Mouse (Mus musculus) WW6 (cell line): Measurements from ENCODE around the gene Nfix.
A peak's percentile ranks its signal among the peaks of the same experiment; 100 is the strongest.

ENCODE experiments used
- DNase-seq: peaks from one replicate; pipeline ENCODE4 v3.0.0-alpha.2; 2013; ENCODE audit warnings: low read depth, low spot score

Gene Nfix

DNA sequence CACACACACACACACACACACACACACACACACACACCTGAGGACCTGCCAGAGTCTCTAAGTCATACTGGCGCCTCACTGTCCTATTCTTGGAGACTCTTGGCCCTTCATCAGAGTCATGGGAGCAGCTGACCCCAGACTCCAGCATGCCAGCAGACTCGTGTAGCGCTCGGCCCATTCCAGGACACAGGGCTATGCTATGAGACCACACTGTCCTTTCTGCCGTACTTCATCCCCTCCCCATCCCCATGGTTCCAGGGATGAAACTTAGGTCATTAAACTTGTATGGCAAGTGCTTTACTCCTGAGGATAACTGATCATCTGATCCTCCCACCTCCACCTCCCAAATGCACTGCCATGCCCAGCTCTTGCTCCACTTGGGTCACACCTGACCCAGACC is 81.7 kb downstream of the Nfix start:
- no peak for DNase-seq

DNA sequence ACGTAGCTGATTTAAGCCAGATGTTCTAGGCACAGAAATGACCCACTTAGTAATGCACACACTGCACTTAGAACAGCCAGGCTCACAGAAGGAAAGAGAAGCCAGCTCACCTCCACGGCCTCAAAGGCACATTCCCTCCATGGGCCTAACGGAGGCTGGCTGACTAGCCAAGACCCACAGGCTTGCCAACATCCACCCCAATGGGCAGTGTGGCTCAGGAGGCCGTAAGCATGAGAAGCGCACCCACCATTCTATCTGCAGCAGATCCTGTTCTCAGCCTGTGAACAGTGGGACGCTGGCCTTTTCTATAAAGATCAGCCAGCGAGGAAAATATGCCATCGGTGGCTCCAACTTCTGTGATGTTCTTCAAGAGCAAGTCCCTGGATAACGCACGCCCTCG is 83.4 kb downstream of the Nfix start:
- no peak for DNase-seq

DNA sequence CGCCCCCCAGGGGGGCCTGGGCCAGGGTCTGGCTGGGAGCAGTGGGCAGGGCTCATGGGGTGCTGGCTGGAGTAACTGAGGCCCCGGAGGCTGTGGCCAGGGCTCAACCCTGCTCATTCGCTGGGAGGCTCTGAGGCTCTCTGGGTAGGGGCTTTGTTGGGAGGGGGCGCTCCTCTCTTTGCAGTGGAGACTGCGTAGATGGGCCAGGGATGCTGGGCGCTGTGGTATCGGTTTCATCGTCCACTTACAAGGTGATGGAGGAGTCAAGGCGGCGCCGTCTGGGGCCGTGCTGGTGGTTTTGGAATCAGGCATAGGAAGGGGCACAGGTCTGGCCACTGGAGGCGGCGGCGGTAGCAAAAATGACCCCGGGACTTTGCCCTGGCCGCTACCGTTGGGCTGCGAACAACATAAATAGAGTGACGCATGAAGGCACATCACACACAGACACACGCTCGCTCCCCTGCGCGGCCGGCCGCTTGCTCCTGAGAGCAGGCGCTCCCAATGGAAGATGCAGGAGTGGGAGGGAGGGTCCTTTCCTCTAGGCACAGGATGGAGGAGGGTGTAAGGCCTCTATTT is 84.2 kb downstream of the Nfix start:
- DNase-seq: no peak

DNA sequence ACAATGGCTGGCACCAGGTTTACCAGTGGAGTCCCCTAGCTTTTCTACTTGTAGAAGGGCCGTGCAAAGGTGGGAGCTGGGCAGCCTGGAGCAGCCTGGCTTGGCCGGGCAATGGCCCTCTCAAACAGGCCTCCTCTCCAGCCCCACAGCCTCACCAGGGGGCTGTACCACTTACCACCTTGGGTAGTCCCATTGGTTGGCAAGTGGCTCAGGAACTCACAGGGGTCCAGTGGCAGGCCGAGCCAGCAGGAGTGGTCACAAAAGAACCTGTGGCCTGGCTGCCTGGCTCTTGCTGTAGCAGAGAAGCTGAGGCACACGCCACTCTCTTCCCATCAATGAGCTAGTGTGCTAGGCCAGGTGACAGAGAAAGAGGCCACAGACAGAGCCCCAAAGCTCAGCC is 86.0 kb downstream of the Nfix start:
- DNase-seq: no peak

DNA sequence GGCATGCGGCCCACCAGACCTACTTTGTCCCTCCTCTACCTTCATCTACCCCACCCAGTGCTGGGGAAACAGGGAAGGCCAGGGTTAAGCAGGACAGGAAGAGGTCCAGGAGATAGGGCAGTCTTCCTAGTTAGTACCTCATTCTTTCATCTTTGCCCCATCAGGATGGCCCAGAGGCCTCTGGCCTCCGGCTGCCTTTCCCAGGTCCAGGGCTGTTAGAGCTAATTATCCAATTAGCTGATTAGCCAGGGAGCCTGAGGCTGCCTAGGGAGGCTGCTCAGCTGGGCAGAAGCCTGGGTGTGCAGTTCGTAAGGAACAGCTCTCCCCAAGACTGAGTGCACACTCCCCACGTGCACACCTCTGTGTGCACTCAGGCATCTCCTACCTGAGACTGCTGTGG is 86.8 kb downstream of the Nfix start:
- no peak for DNase-seq

DNA sequence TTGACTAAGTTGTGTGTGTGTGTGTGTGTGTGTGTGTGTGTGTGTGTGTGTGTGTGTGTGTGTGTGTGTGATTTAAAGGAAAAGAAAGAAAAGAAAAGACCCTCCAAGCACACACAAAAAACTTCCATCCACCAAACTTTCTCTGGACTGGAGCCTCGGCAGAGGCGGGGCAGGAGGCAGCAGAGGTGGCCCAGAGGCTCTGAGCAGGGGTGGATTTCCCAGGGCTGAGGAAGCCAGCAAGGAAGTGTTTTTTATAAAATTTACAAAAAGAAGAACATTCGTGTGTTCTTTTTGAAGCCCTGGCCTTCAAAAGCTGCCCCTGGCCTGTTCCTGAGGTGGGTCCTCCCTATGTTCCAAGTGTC is 87.4 kb downstream of the Nfix start:
- no peak for DNase-seq

DNA sequence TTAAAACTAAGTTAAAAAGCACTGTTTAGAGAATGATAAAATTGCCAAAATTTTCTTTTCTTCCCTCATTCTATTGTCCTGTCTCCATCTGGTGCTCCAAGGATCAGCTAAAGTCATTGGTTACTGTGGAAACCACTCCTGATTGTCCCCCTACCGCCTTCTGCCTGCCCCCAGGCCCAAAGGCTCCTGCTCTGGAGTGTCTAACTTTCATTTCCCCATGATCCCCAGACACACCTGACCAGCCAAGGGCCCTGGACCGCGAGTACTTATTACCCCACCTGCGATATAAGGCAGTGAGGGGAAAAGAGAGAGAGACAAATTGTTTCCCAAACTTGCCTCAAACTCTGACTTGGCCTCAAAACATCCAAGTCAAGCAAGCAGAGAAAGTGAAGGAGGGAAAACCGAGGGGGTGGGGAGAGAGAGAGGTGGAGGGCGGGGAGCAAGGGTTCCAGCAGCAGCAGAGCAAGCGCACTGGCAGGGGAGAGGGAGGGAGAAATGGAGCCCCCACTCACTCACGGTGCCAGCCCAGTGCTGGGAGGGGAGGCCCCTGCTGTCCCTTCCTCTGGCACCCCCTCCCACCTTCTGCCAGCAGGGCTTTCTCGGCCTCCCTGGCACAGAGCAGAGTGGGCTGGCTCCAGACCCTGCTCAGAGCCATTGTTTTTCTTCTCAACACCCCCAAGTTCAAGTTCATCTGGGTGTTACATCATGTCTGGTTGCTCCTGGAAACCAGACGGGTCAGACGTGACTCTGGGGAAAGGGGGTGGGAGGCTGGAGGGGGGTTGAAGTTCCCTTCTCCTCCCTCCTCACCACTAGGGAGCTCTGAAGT is 88.0 kb downstream of the Nfix start:
- DNase-seq: no peak

DNA sequence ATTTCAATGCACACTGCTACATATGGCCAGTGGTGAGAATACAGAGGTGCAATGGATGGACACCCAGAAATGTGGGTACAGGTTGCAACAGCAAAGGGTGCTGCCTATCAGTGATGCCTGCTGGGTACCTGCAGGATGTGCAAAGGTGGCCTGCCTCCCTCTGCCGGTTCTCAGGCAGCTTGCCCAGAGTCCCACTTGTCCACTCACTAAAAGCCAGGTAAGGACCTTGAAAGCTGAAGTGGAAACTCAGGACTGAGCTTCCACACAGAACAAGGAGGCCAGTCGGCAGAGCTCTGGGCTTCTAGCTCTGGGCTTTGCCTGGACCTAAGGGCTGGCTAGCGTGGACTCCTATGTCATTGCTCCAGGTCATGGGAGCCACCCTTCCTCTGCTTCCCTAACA is 88.8 kb downstream of the Nfix start:
- DNase-seq: no peak

DNA sequence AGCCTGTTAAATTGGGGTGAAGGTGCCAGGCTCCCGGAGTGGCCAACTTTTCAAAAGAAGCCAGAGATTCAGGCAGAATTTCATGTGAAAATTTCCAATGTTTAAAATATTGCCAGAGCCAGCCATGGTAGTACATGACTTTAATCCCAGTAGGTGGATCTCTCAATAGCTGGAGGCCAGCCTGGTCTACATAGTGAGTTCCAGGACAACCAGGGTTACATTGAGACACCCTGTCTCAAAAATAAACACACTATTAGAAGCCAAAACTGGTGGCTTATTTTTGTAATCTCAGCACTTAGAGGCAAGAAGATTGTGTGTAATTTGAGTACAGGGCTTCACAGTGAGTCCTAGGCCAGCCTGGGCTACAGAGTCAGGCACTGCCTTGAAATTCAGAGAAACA is 90.2 kb downstream of the Nfix start:
- no peak for DNase-seq

DNA sequence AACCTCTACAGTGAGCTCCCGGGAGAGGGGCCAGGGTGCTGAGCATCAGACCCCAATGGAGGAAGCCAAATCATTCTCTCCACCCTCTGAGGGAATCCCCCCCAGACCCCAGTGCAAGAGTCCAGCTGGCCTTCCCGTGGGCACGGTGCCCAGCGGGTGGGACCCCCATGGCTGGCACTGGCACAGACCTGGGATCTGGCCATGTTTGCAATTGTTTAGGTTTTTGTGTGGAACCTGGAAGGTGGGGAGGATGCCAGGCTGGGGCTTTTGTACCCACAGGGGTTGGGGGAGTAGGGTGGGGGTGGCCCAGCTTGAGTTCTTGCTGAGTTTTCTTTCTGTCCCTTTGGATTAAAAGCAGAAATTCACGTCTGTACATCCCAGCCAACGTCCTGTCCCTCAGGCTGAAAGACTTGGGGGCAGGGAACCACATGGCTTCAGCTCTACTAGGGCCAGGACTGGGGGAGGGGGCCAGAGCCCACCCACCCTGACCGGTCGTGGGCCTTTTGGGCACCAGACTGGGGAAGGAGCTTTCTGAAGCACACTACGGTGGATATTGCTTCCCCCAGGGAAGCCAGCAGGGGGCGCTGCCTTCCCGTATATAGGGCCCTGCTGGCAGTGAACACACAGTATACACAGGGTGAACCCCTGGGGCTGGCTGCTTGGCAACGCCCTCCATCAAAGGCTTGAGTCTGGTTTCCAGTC is 91.2 kb downstream of the Nfix start:
- DNase-seq: peak; percentile 86

DNA sequence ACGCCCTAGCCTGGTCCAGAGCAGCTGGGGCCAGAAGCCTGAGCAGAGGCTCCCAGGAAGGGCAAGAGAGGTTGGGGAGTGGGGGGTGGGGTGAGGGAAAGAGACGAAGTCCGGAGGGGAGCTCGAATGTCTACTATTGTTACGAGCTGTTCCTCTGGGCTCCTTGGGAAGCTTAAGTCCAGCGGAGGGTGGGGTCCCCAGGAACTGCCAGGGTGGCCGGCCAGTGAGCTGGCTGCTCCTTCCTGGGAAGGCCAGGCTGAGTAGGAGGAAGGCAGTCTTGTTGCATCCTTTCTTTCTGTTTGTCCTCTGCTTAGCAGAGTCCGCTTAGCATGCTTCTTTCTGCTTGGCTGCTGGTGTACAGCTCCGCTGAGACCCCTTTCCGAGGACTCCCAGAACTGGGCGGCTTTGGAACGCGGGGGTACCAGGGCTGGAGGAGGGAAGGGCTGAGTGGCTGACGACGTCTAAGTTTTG is 92.0 kb downstream of the Nfix start:
- DNase-seq: no peak

DNA sequence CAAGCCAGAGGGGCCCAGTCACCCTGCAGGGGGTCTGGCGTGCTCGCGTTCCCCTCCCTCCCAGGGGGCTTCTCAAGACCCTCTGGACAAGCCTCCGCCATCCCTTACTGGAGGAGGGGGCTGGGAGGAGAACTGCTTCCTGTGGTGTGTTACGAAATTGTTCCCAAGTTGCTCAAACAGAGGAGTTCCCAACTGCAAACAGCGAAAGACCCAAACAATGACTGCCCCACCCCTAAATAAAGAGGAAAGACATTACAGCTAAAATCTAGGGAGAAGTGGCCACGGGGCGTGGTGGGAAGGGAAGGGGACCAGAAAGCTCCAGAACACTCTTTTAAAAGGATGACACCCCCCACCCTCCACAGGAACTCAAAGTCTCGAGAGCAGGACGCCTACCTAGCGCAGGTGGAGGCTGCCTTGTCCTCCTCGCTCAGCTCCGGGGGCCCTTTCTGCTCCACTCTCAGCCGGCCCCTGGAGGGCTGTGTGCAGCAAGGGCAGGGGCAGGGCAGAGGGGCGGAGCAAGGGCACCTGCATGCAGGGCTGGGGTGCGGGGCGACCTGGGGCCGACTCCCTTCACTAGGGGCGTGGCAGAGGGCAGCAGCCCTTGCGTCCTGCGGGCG is 92.8 kb downstream of the Nfix start:
- no peak for DNase-seq

DNA sequence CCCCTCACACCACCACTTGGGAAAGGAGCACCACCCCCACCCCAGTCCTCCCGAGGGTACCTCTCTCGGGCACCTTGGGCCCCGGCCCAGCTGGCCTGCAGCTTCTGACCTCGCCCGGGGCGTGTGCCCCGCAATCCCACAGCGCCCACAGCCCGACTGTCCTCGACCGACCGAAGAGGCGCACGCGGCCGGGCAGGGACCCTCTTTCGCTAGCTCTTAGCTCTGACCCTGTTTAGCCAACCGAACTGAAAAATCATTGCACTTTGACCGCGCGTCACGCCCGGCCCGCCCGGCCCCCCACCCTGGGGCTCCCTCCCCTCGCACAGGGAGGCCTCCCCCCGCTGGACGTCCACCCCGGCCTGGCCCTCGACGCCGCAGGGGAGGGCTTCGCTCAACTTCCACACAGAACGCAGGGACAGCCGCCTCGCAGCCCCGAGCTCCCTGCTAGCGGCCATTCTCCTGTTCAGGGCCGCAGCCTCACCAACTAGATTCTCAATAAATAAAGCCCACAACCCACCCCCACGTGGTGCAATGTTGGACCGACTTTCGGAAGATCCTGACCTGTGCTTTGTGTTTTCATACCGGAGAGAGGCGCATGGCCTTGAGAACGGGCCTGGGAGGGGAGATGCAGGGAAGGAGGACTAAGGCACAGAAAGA is 93.4 kb downstream of the Nfix start:
- DNase-seq: no peak

DNA sequence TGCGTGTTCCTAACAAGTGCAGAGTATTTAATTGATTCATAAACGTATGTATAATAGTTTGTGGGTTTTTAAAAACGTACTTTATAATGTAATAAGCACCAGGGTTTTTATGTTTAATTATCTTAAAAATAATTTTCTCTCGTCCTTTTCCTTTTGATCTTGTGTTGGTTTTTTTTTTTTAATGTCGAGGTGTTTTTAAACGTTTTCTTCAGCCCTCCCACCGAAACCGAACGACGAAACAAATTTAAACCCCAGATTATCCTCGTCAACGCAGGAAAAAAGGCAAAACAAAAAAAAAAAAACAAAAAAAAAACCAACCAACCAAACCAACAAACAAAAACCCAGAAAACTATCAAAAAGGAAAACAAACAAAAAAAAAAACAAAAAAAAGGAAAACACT is 94.2 kb downstream of the Nfix start:
- no peak for DNase-seq

DNA sequence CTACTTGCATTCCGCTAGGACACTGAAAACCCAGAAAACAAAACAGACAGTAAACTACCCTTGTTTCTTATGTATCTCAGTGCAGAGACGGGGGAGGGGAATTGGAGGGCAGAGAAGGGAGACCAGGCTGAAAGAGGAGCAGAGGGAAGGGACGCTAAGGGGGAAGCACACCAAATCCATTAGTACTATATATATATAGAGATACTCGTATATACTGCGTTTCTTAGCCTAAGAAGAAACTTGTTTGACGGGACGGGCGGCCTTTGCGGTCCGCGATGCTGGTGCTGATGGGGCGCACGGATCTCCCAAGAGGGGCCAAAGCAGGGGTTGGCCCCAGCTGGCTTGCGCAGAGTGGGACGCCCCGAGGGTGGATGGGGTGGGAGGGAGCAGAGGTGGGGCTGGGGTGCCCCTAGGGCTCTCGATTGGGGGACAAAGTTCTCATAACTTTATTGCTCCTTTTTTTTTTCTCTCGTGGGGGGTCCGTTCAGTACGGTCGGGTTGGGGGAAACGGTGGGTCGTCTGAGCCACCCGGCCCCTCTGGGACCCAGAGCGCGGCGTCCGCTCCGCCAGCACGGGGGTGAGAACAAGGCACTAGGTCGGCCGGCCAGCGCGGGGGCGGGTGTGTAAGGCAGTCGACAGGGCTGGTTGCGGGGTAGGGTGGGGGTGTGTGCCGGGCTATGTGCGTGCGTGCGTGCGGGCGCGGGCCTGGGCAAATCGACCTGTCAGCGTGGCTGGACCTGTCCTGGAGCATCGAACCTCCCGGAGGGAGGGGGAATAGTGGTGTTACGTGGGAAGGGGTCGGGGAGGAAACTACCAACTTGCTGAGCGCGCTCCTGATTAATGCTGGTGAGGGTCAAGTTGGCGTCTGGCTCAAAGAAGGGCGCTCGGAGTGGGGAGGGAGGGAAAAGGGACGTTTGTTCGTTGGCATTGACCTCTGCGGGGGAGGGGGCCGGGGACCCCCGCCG is 95.0 kb downstream of the Nfix start:
- DNase-seq: no peak

DNA sequence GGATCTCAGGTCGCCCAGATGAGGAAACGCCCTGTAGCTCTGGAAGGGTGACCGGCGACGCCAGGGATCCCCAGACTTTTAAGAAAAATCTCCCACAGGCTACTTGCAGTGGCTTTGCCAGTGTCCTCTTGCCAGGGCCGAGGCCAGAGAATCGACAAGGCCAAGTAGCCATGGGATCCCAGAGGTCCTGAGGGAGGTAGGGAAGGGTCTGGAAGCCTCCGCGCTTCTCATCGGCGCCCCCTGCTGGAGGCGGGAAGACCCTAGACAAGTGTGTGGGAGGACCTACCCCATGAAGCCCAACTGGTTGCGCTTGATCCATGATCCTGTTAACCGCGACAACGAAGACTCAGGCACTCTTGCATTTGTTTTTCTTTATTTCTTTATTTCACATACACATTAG is 95.8 kb downstream of the Nfix start:
- DNase-seq: peak; percentile 90

DNA sequence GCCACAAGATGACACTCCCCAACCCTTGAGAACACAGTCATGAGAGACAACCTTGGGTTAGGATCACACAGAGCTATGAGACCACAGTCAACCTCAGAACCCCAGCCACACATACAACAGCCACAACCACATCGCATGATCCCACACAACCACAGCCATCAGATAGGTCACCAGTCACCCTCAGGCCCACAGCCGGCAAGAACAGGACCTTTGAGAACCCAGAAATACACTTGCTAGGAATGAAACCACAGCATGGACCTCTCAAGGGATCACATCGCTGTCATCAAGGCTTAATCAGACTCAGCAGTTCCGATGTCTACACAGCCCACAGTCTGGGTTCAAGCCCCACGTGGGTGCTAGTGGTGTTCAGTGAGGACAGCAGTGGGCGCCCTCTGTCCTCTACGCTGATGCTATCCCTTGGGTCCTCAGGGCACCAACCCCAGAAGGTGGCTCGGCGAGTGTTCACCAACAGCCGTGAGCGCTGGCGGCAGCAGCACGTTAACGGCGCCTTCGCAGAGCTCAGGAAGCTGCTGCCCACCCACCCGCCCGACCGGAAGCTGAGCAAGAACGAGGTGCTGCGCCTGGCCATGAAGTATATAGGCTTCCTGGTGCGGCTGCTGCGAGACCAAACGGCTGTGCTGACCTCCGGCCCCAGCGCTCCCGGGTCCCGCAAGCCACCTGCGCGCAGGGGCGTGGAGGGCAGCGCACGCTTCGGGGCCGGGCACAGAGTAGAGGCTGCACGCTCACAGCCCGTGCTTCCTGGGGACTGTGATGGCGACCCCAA is 96.5 kb downstream of the Nfix start:
- no peak for DNase-seq

DNA sequence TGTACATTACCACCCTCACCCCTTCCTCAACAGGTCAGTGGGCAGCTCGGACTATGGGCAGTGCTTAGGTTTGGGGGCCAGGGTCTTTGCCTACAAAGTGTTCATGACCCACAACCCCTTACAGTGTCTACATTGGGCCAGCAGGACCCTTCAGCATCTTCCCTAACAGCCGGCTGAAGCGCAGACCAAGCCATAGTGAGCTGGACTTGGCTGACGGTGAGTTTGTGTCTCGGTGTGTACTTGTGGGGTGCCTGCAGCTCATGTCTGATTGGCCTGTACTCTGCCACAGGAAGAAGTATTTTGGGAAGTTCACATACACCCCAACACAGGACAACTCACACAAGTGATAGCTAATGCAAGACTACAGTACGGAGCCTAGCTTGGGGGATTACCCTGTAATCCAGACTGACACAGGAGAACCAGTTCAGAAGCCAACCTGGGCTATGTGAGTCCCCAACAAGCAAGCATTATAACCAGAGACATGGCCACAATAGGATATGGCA is 97.1 kb downstream of the Nfix start:
- no peak for DNase-seq

DNA sequence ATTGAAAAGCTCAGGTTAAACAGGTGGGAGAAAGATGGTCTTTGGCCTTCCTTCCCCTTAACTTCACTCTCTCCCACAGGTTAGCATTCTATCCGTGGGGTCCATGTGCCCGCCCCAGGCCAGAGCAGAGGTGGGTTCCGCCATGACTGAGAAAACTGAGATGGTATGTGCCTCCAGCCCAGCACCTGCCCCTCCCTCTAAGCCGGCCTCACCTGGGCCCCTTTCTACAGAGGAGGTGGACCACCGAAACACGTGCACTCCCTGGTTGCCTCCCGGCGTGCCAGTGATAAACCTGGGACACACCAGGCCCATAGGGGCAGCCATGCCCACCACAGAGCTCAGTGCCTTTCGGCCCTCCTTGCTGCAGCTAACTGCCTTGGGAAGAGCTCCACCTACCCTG is 97.6 kb downstream of the Nfix start:
- DNase-seq: no peak
